Mouse (Mus musculus) kidney, adult 9 months (tissue): ENCODE results near the gene Wdfy4.

Source experiments
- DNase-seq: peaks from one replicate; pipeline ENCODE4 v3.0.0; 2022

The Wdfy4 gene

GRCm38 (mm10) chr14:33189230-33189629, 3.9 kb upstream of the Wdfy4 start:
- no peak for DNase-seq

GRCm38 (mm10) chr14:33187201-33187600, 1.9 kb upstream of the Wdfy4 start:
- no peak for DNase-seq

- DNase-seq = no peak
These were observed 5.2 kb downstream of the Wdfy4 start for GRCm38 (mm10) chr14:33180102-33180501.

GRCm38 (mm10) chr14:33175059-33175821, 10.1 kb downstream of the Wdfy4 start:
- no peak for DNase-seq

GRCm38 (mm10) chr14:33171942-33172341, 13.4 kb downstream of the Wdfy4 start:
- DNase-seq = no peak

GRCm38 (mm10) chr14:33168750-33169149, 16.6 kb downstream of the Wdfy4 start:
- DNase-seq = no peak

- DNase-seq = no peak
These were observed 23.1 kb downstream of the Wdfy4 start for GRCm38 (mm10) chr14:33162238-33162637.

GRCm38 (mm10) chr14:33158268-33158667, 27.0 kb downstream of the Wdfy4 start:
- no peak for DNase-seq

GRCm38 (mm10) chr14:33152941-33153340, 32.4 kb downstream of the Wdfy4 start:
- peak; percentile 26 for DNase-seq

GRCm38 (mm10) chr14:33146287-33146686, 39.0 kb downstream of the Wdfy4 start:
- peak; percentile 6 for DNase-seq

- no peak for DNase-seq
These were observed 48.5 kb downstream of the Wdfy4 start for GRCm38 (mm10) chr14:33136843-33137242.

- no peak for DNase-seq
These were observed 50.1 kb downstream of the Wdfy4 start for GRCm38 (mm10) chr14:33135170-33135569.

GRCm38 (mm10) chr14:33131044-33131758, 54.1 kb downstream of the Wdfy4 start:
- no peak for DNase-seq

GRCm38 (mm10) chr14:33116590-33116989, 68.7 kb downstream of the Wdfy4 start:
- no peak for DNase-seq

- no peak for DNase-seq
These were observed 80.5 kb downstream of the Wdfy4 start for GRCm38 (mm10) chr14:33104809-33105208.

GRCm38 (mm10) chr14:33101609-33102008, 83.7 kb downstream of the Wdfy4 start:
- no peak for DNase-seq

GRCm38 (mm10) chr14:33099926-33100325, 85.4 kb downstream of the Wdfy4 start:
- no peak for DNase-seq

GRCm38 (mm10) chr14:33099111-33099510, 86.2 kb downstream of the Wdfy4 start:
- DNase-seq = no peak

- no peak for DNase-seq
These were observed 88.8 kb downstream of the Wdfy4 start for GRCm38 (mm10) chr14:33096462-33096861.

- peak; percentile 86 for DNase-seq
These were observed 102.0 kb downstream of the Wdfy4 start for GRCm38 (mm10) chr14:33083326-33083725.

GRCm38 (mm10) chr14:33082301-33082700, 103.0 kb downstream of the Wdfy4 start:
- peak; percentile 44 for DNase-seq

- DNase-seq = peak; percentile 34
These were observed 103.9 kb downstream of the Wdfy4 start for GRCm38 (mm10) chr14:33081370-33081860.

GRCm38 (mm10) chr14:33078596-33078995, 106.7 kb downstream of the Wdfy4 start:
- DNase-seq = peak; percentile 69

GRCm38 (mm10) chr14:33078110-33078509, 107.2 kb downstream of the Wdfy4 start:
- DNase-seq = no peak
